Mouse (Mus musculus): ENCODE measurements at regions not wholly inside any gene's neighbourhood (a gene's known extent, or its start where the extent isn't known, plus 50 kb on each side); places are given as distances from the start of the nearest gene placed in this dataset.

- no peak for ATAC-seq
Measured at GRCm38 (mm10) chr9:32947221-32947620, 311.2 kb downstream of the Ets1 start.

GRCm38 (mm10) chr9:32949036-32949435 lies 313.0 kb downstream of the Ets1 start:
- no peak for ATAC-seq

- ATAC-seq: no peak
Measured at GRCm38 (mm10) chr9:32958716-32959115, 322.7 kb downstream of the Ets1 start.

GRCm38 (mm10) chr9:32959468-32959867 lies 323.4 kb downstream of the Ets1 start:
- peak; percentile 80 for ATAC-seq

- ATAC-seq: peak; percentile 46
Measured at GRCm38 (mm10) chr9:32962679-32963205, 326.7 kb downstream of the Ets1 start.

GRCm38 (mm10) chr9:32968446-32968845 lies 332.4 kb downstream of the Ets1 start:
- no peak for ATAC-seq

- no peak for ATAC-seq
Measured at GRCm38 (mm10) chr9:32971421-32971820, 335.4 kb downstream of the Ets1 start.

- no peak for ATAC-seq
Measured at GRCm38 (mm10) chr9:32971926-32972325, 335.9 kb downstream of the Ets1 start.

- ATAC-seq: no peak
Measured at GRCm38 (mm10) chr9:32972431-32973052, 336.5 kb downstream of the Ets1 start.

- no peak for ATAC-seq
Measured at GRCm38 (mm10) chr9:32977732-32978131, 341.7 kb downstream of the Ets1 start.

GRCm38 (mm10) chr9:32980846-32981245 lies 344.8 kb downstream of the Ets1 start:
- ATAC-seq: no peak

GRCm38 (mm10) chr9:32983182-32983581 lies 347.2 kb downstream of the Ets1 start:
- no peak for ATAC-seq

GRCm38 (mm10) chr9:32986836-32987673 lies 351.0 kb downstream of the Ets1 start:
- ATAC-seq: no peak

GRCm38 (mm10) chr9:32989006-32989405 lies 353.0 kb downstream of the Ets1 start:
- ATAC-seq: no peak

GRCm38 (mm10) chr9:32998323-32998722 lies 362.3 kb downstream of the Ets1 start:
- ATAC-seq: no peak

GRCm38 (mm10) chr9:33000691-33001164 lies 364.7 kb downstream of the Ets1 start:
- ATAC-seq: no peak

GRCm38 (mm10) chr9:33001165-33001949 lies 365.3 kb downstream of the Ets1 start:
- ATAC-seq: no peak

- ATAC-seq: no peak
Measured at GRCm38 (mm10) chr9:33003880-33004279, 367.9 kb downstream of the Ets1 start.

- ATAC-seq: no peak
Measured at GRCm38 (mm10) chr9:33004536-33004935, 368.5 kb downstream of the Ets1 start.

- ATAC-seq: peak; percentile 74
Measured at GRCm38 (mm10) chr9:33007456-33008063, 371.5 kb downstream of the Ets1 start.

GRCm38 (mm10) chr9:33011241-33011640 lies 375.2 kb downstream of the Ets1 start:
- ATAC-seq: peak; percentile 55

GRCm38 (mm10) chr9:33035401-33035800 lies 399.4 kb downstream of the Ets1 start:
- ATAC-seq: no peak

Data from CD4-positive, CD25-positive, alpha-beta regulatory T cell, adult 4 months (primary cell).